Comparison of ENCODE assay signal across 9 mouse cellular contexts in the genomic region with DNA sequence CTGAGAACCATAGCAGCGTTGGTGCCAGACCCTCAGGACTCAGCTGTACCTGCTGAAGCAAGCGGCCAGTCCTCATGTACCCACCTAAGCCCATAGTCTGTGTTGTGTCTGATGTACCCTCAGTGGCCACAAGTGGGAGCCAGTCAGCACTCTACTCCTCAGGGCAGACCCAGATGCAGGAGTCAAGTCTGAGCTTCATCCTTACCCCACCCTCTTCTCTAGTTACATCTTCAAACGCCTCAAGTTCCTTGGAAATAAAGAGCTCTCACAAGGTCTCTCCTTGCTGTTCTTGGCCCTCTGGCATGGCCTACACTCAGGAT. TPM values are rescaled to one million over a fixed set of nuclear protein-coding genes. Genes with fewer than 3 reads are reported as not detected.
DNase-seq lines count a peak whose midpoint lies in the region; ATAC-seq and TF ChIP-seq lines count a peak whose summit lies in the region.
"Had no signal": no experiment of that assay in that cellular context is flagged by ENCODE, and none has a peak within 500 bp of the region (broad histone marks: within the 10 kb centered on the region; RNA-seq: fewer than 3 reads in every experiment).

No protein-coding gene starts in this region.

- no peak for ATAC-seq in heart, embryonic 11.5 days (replicated peaks; ENCODE audit: insufficient number of reproducible peaks, low FRiP score, low TSS enrichment)
- ATAC-seq in inflammation-experienced regulatory T-cells, adult 6 months, result peak; percentile 88
- peak; percentile 78 for ATAC-seq in midbrain, embryonic 11.5 days (ENCODE audit: low FRiP score)
- ATAC-seq: Patski had no signal

- peak; percentile 71; the same call in 1 of the 2 replicates for TF ChIP-seq CTCF in spleen, adult 2 months (IDR thresholded peaks at IDR 0.05; ENCODE audit: extremely low read depth, insufficient read depth, insufficient read length, insufficient replicate concordance)

- WGBS in heart, embryonic 11.5 days (ENCODE audit: insufficient replicate concordance), result 51% methylated on average over 3 of the region's 3 CpGs
- WGBS in midbrain, embryonic 11.5 days, result 54% methylated on average over 3 of the region's 3 CpGs
- WGBS in spleen, adult 2 months, result 54% methylated on average over 3 of the region's 3 CpGs

- peak; percentile 64 to 82 for DNase-seq in heart, adult 18-20 months
- DNase-seq in cerebellum, postnatal 10 days, result peak; percentile 84 to 85
- DNase-seq in frontal cortex, postnatal 25 days (ENCODE audit: low spot score in 2 of 2), result peak; percentile 61 to 65
- peak; percentile 70 for DNase-seq in left cerebral cortex, postnatal 4 days
- DNase-seq in midbrain, embryonic 11.5 days (ENCODE audit: low spot score, missing footprints), result peak; percentile 91
- peak; percentile 51 to 79 for DNase-seq in spleen, adult 2 months (ENCODE audit: low read depth in 1 of 2, low spot score in 2 of 2)

- intact Hi-C loops in left cerebral cortex, postnatal 4 days (cut with DNase I), result no loop called here

- H3K36me3 ChIP-seq in heart, embryonic 11.5 days (ENCODE audit: control insufficient read depth, insufficient read depth, low read length), result peaks cover 24% of the 10 kb centered on the region
- H3K36me3 ChIP-seq in midbrain, embryonic 11.5 days (ENCODE audit: control insufficient read depth, insufficient read depth, low read length), result peaks cover 20% of the 10 kb centered on the region
- H3K36me3 ChIP-seq in spleen, adult 2 months (ENCODE audit: control insufficient read depth, insufficient read depth, low read length), result peaks cover 22% of the 10 kb centered on the region

- no peaks in the 10 kb centered on the region for H3K9me3 ChIP-seq in heart, embryonic 11.5 days (replicated peaks; ENCODE audit: control insufficient read depth, low read length)
- H3K9me3 ChIP-seq in midbrain, embryonic 11.5 days (ENCODE audit: control insufficient read depth, low read length), result no peaks in the 10 kb centered on the region

- H3K4me3 ChIP-seq in heart, embryonic 11.5 days (ENCODE audit: low read depth, low read length), result no peak overlapping the region
- H3K4me3 ChIP-seq in midbrain, embryonic 11.5 days (ENCODE audit: low read depth, low read length), result no peak overlapping the region
- no peak overlapping the region for H3K4me3 ChIP-seq in spleen, adult 2 months (ENCODE audit: extremely low read depth, insufficient read depth, insufficient read length)

- no peak overlapping the region for H3K9ac ChIP-seq in heart, embryonic 11.5 days (ENCODE audit: low read depth, low read length)
- H3K9ac ChIP-seq in midbrain, embryonic 11.5 days (ENCODE audit: low read length), result no peak overlapping the region

- no peak overlapping the region for H3K4me2 ChIP-seq in heart, embryonic 11.5 days
- no peak overlapping the region for H3K4me2 ChIP-seq in midbrain, embryonic 11.5 days

- H3K4me1 ChIP-seq in heart, embryonic 11.5 days (ENCODE audit: control insufficient read depth, insufficient read depth, low read length), result no peaks in the 10 kb centered on the region
- no peaks in the 10 kb centered on the region for H3K4me1 ChIP-seq in midbrain, embryonic 11.5 days (ENCODE audit: control insufficient read depth, insufficient read depth, low read length)
- H3K4me1 ChIP-seq in spleen, adult 2 months (ENCODE audit: control insufficient read depth, insufficient read depth, insufficient read length), result no peaks in the 10 kb centered on the region; the same call in 1 of the 2 replicates

- H3K27me3 ChIP-seq in heart, embryonic 11.5 days (ENCODE audit: control insufficient read depth, insufficient read depth, low read length), result no peaks in the 10 kb centered on the region
- H3K27me3 ChIP-seq in midbrain, embryonic 11.5 days (ENCODE audit: control insufficient read depth, insufficient read depth, low read length), result no peaks in the 10 kb centered on the region
- no peaks in the 10 kb centered on the region for H3K27me3 ChIP-seq in spleen, adult 2 months (ENCODE audit: control insufficient read depth, insufficient read depth, low read length)
- H3K27me3 ChIP-seq: Patski had no signal

- no peak overlapping the region for H3K27ac ChIP-seq in heart, embryonic 11.5 days (ENCODE audit: low read depth, low read length)
- H3K27ac ChIP-seq in midbrain, embryonic 11.5 days (ENCODE audit: low read depth, low read length), result no peak overlapping the region
- no peak overlapping the region for H3K27ac ChIP-seq in spleen, adult 2 months (ENCODE audit: insufficient read depth, low read length)

- no peak for TF ChIP-seq POLR2A in spleen, adult 2 months (IDR thresholded peaks at IDR 0.05; ENCODE audit: low read depth, low read length)

RNA-seq across cellular contexts. Expression of gene Emg1, which starts 9.2 kb away (rescaled TPM):
- total RNA-seq in heart, adult 18-20 months (2021), result 10 to 100 TPM; 78.1 to 80.8 TPM
- polyA plus RNA-seq in heart, embryonic 11.5 days (2014; fragmentation: Nextera tagmentation; extraction: Ambion mirVana), result 139 and 148 TPM in 2 replicates
- 100 to 1,000 TPM; 373 to 490 (median 480) TPM for polyA plus RNA-seq in inflammation-experienced regulatory T-cells, adult 6 months (2017; shearing (Covaris generic))
- 10 to 100 TPM; 56.7 to 56.9 TPM for total RNA-seq in left cerebral cortex, postnatal 4 days (2021)
- polyA plus RNA-seq in midbrain, embryonic 11.5 days (2014; fragmentation: Nextera tagmentation; extraction: Ambion mirVana), result 215 and 219 TPM in 2 replicates
- polyA plus RNA-seq in spleen, adult 2 months (2012; rRNA removed), result 46.2 and 47.9 TPM in 2 replicates

RNA-seq across cellular contexts. Expression of gene Phb2, which starts 9.4 kb away (rescaled TPM):
- 100 to 1,000 TPM; 277 to 319 TPM for total RNA-seq in heart, adult 18-20 months (2021)
- 335 and 336 TPM in 2 replicates for polyA plus RNA-seq in heart, embryonic 11.5 days (2014; fragmentation: Nextera tagmentation; extraction: Ambion mirVana)
- polyA plus RNA-seq in inflammation-experienced regulatory T-cells, adult 6 months (2017; shearing (Covaris generic)), result 10 to 100 TPM; 60.8 to 70.7 (median 70.0) TPM
- 100 to 1,000 TPM; 169 to 170 TPM for total RNA-seq in left cerebral cortex, postnatal 4 days (2021)
- 343 and 353 TPM in 2 replicates for polyA plus RNA-seq in midbrain, embryonic 11.5 days (2014; fragmentation: Nextera tagmentation; extraction: Ambion mirVana)
- 96.5 and 103 TPM in 2 replicates for polyA plus RNA-seq in spleen, adult 2 months (2012; rRNA removed)

RNA-seq across cellular contexts. Expression of gene Ptpn6, which starts 35.8 kb away (rescaled TPM):
- 10 to 100 TPM in 1 of 2 experiments, 1 to 10 TPM in 1; 3.0 to 12.9 TPM for total RNA-seq in heart, adult 18-20 months (2021)
- 4.8 and 6.9 TPM in 2 replicates for polyA plus RNA-seq in heart, embryonic 11.5 days (2014; fragmentation: Nextera tagmentation; extraction: Ambion mirVana)
- 100 to 1,000 TPM; 143 to 191 (median 176) TPM for polyA plus RNA-seq in inflammation-experienced regulatory T-cells, adult 6 months (2017; shearing (Covaris generic))
- 1 to 10 TPM; 3.3 to 9.2 TPM for total RNA-seq in left cerebral cortex, postnatal 4 days (2021)
- polyA plus RNA-seq in midbrain, embryonic 11.5 days (2014; fragmentation: Nextera tagmentation; extraction: Ambion mirVana), result 5.1 and 6.3 TPM in 2 replicates
- 281 and 332 TPM in 2 replicates for polyA plus RNA-seq in spleen, adult 2 months (2012; rRNA removed)

RNA-seq across cellular contexts. Expression of gene Grcc10, which starts 38.4 kb away (rescaled TPM):
- 100 to 1,000 TPM; 277 to 290 TPM for total RNA-seq in heart, adult 18-20 months (2021)
- 352 and 380 TPM in 2 replicates for polyA plus RNA-seq in heart, embryonic 11.5 days (2014; fragmentation: Nextera tagmentation; extraction: Ambion mirVana)
- 100 to 1,000 TPM; 415 to 626 (median 536) TPM for polyA plus RNA-seq in inflammation-experienced regulatory T-cells, adult 6 months (2017; shearing (Covaris generic))
- total RNA-seq in left cerebral cortex, postnatal 4 days (2021), result 100 to 1,000 TPM; 334 to 350 TPM
- polyA plus RNA-seq in midbrain, embryonic 11.5 days (2014; fragmentation: Nextera tagmentation; extraction: Ambion mirVana), result 532 and 550 TPM in 2 replicates
- 209 and 225 TPM in 2 replicates for polyA plus RNA-seq in spleen, adult 2 months (2012; rRNA removed)

RNA-seq across cellular contexts. Expression of gene Lpcat3, which starts 39.9 kb away (rescaled TPM):
- 10 to 100 TPM; 37.3 to 38.3 TPM for total RNA-seq in heart, adult 18-20 months (2021)
- polyA plus RNA-seq in heart, embryonic 11.5 days (2014; fragmentation: Nextera tagmentation; extraction: Ambion mirVana), result 35.5 and 41.1 TPM in 2 replicates
- polyA plus RNA-seq in inflammation-experienced regulatory T-cells, adult 6 months (2017; shearing (Covaris generic)), result 10 to 100 TPM; 20.3 to 27.2 (median 24.9) TPM
- total RNA-seq in left cerebral cortex, postnatal 4 days (2021), result 10 to 100 TPM; 36.9 to 39.8 TPM
- 30.9 and 32.3 TPM in 2 replicates for polyA plus RNA-seq in midbrain, embryonic 11.5 days (2014; fragmentation: Nextera tagmentation; extraction: Ambion mirVana)
- 65.1 and 70.0 TPM in 2 replicates for polyA plus RNA-seq in spleen, adult 2 months (2012; rRNA removed)

Comparison
In these comparisons a context has a peak if more than half of its experiments do, and no peak if none do; other contexts are left out.
1. RNA of gene Ptpn6, which starts 35.8 kb away (polyA plus RNA-seq): 281 to 332 TPM in spleen, adult 2 months and 143 to 191 TPM in inflammation-experienced regulatory T-cells, adult 6 months; 5.1 to 6.3 TPM in midbrain, embryonic 11.5 days and 4.8 to 6.9 TPM in heart, embryonic 11.5 days; every median in the first group is over 10 times any median in the second.
2. Peak in every context shown above with its lines, with median percentiles within 50 percentile points of each other: DNase-seq.